Mouse (Mus musculus): ENCODE results near the gene Gpc6. TPM values are rescaled to one million over a fixed set of nuclear protein-coding genes. Genes with fewer than 3 reads are reported as not detected.

The Gpc6 gene
- polyA plus RNA-seq, 1 experiment from 2014 or later = 86.1 TPM

- Histone ChIP-seq H3K4me1 (ENCODE audit: control insufficient read depth, insufficient read depth, low read length) (no peaks in the 10 kb centered on the region), H3K36me3 (ENCODE audit: control insufficient read depth, insufficient read depth, low read length) (no peaks in the 10 kb centered on the region), H3K4me2 (replicated peaks; ENCODE audit: low read depth, low read length) (no peak overlapping the region), H3K27ac (ENCODE audit: low read length) (no peak overlapping the region), H3K27me3 (ENCODE audit: control insufficient read depth, insufficient read depth, low read length) (no peaks in the 10 kb centered on the region), H3K9ac (replicated peaks; ENCODE audit: low read depth, low read length) (no peak overlapping the region), H3K4me3 (ENCODE audit: low read depth, low read length) (no peak overlapping the region), H3K9me3 (ENCODE audit: control insufficient read depth, low read depth, low read length) (no peaks in the 10 kb centered on the region)
- WGBS = 77% methylated on average over 5 of the region's 5 CpGs
- no peak for ATAC-seq (ENCODE audit: insufficient number of reproducible peaks, insufficient read depth, low FRiP score, low read depth)
These were observed 871.5 kb downstream of the Gpc6 start for GRCm38 (mm10) chr14:117796661-117797060.

- no peak overlapping the region for H3K4me2 ChIP-seq (replicated peaks; ENCODE audit: low read depth, low read length)
- no peak overlapping the region for H3K4me3 ChIP-seq (ENCODE audit: low read depth, low read length)
- H3K4me1 ChIP-seq (ENCODE audit: control insufficient read depth, insufficient read depth, low read length) = no peaks in the 10 kb centered on the region
- no peaks in the 10 kb centered on the region for H3K36me3 ChIP-seq (ENCODE audit: control insufficient read depth, insufficient read depth, low read length)
- H3K27ac ChIP-seq (ENCODE audit: low read length) = no peak overlapping the region
- ATAC-seq (ENCODE audit: insufficient number of reproducible peaks, insufficient read depth, low FRiP score, low read depth) = no peak
- WGBS = 95% methylated on average over 5 of the region's 5 CpGs
- no peak overlapping the region for H3K9ac ChIP-seq (replicated peaks; ENCODE audit: low read depth, low read length)
- H3K27me3 ChIP-seq (ENCODE audit: control insufficient read depth, insufficient read depth, low read length) = no peaks in the 10 kb centered on the region
- H3K9me3 ChIP-seq (ENCODE audit: control insufficient read depth, low read depth, low read length) = no peaks in the 10 kb centered on the region
These were observed 875.3 kb downstream of the Gpc6 start for GRCm38 (mm10) chr14:117800399-117800798.

- no peaks in the 10 kb centered on the region for H3K36me3 ChIP-seq (ENCODE audit: control insufficient read depth, insufficient read depth, low read length)
- H3K4me2 ChIP-seq (replicated peaks; ENCODE audit: low read depth, low read length) = no peak overlapping the region
- H3K4me3 ChIP-seq (ENCODE audit: low read depth, low read length) = no peak overlapping the region
- no peaks in the 10 kb centered on the region for H3K9me3 ChIP-seq (ENCODE audit: control insufficient read depth, low read depth, low read length)
- ATAC-seq (ENCODE audit: insufficient number of reproducible peaks, insufficient read depth, low FRiP score, low read depth) = no peak
- H3K9ac ChIP-seq (replicated peaks; ENCODE audit: low read depth, low read length) = no peak overlapping the region
- H3K27ac ChIP-seq (ENCODE audit: low read length) = no peak overlapping the region
- H3K27me3 ChIP-seq (ENCODE audit: control insufficient read depth, insufficient read depth, low read length) = no peaks in the 10 kb centered on the region
- no peaks in the 10 kb centered on the region for H3K4me1 ChIP-seq (ENCODE audit: control insufficient read depth, insufficient read depth, low read length)
- WGBS = 91% methylated on average over 4 of the region's 4 CpGs
These were observed 882.7 kb downstream of the Gpc6 start for GRCm38 (mm10) chr14:117807846-117808245.

GRCm38 (mm10) chr14:117808326-117808725 is 883.2 kb downstream of the Gpc6 start:
- Histone ChIP-seq H3K4me3 (ENCODE audit: low read depth, low read length) (no peak overlapping the region), H3K4me2 (replicated peaks; ENCODE audit: low read depth, low read length) (no peak overlapping the region), H3K27me3 (ENCODE audit: control insufficient read depth, insufficient read depth, low read length) (no peaks in the 10 kb centered on the region), H3K36me3 (ENCODE audit: control insufficient read depth, insufficient read depth, low read length) (no peaks in the 10 kb centered on the region), H3K4me1 (ENCODE audit: control insufficient read depth, insufficient read depth, low read length) (no peaks in the 10 kb centered on the region), H3K9ac (replicated peaks; ENCODE audit: low read depth, low read length) (no peak overlapping the region), H3K9me3 (ENCODE audit: control insufficient read depth, low read depth, low read length) (no peaks in the 10 kb centered on the region), H3K27ac (ENCODE audit: low read length) (no peak overlapping the region)
- WGBS = 96% methylated on average over 2 of the region's 2 CpGs
- no peak for ATAC-seq (ENCODE audit: insufficient number of reproducible peaks, insufficient read depth, low FRiP score, low read depth)

- Histone ChIP-seq H3K9me3 (ENCODE audit: control insufficient read depth, low read depth, low read length) (no peaks in the 10 kb centered on the region), H3K36me3 (ENCODE audit: control insufficient read depth, insufficient read depth, low read length) (no peaks in the 10 kb centered on the region), H3K27ac (ENCODE audit: low read length) (peak overlapping the region; percentile 1; the same call in 1 of the 2 replicates), H3K27me3 (ENCODE audit: control insufficient read depth, insufficient read depth, low read length) (no peaks in the 10 kb centered on the region), H3K4me1 (ENCODE audit: control insufficient read depth, insufficient read depth, low read length) (no peaks in the 10 kb centered on the region), H3K4me2 (replicated peaks; ENCODE audit: low read depth, low read length) (no peak overlapping the region), H3K9ac (replicated peaks; ENCODE audit: low read depth, low read length) (no peak overlapping the region), H3K4me3 (ENCODE audit: low read depth, low read length) (no peak overlapping the region)
- ATAC-seq (ENCODE audit: insufficient number of reproducible peaks, insufficient read depth, low FRiP score, low read depth) = no peak
- WGBS = 71% methylated on average over 15 of the region's 15 CpGs
These were observed 885.5 kb downstream of the Gpc6 start for GRCm38 (mm10) chr14:117810321-117811270.

- H3K27me3 ChIP-seq (ENCODE audit: control insufficient read depth, insufficient read depth, low read length) = no peaks in the 10 kb centered on the region
- H3K9me3 ChIP-seq (ENCODE audit: control insufficient read depth, low read depth, low read length) = peaks cover 4% of the 10 kb centered on the region; the same call in 1 of the 2 replicates
- H3K4me3 ChIP-seq (ENCODE audit: low read depth, low read length) = no peak overlapping the region
- no peaks in the 10 kb centered on the region for H3K36me3 ChIP-seq (ENCODE audit: control insufficient read depth, insufficient read depth, low read length)
- no peaks in the 10 kb centered on the region for H3K4me1 ChIP-seq (ENCODE audit: control insufficient read depth, insufficient read depth, low read length)
- 78% methylated on average over 3 of the region's 3 CpGs for WGBS
- ATAC-seq (ENCODE audit: insufficient number of reproducible peaks, insufficient read depth, low FRiP score, low read depth) = no peak
- no peak overlapping the region for H3K4me2 ChIP-seq (replicated peaks; ENCODE audit: low read depth, low read length)
- no peak overlapping the region for H3K9ac ChIP-seq (replicated peaks; ENCODE audit: low read depth, low read length)
- H3K27ac ChIP-seq (ENCODE audit: low read length) = no peak overlapping the region
These were observed 888.4 kb downstream of the Gpc6 start for GRCm38 (mm10) chr14:117813473-117813872.

- WGBS = 92% methylated on average over 9 of the region's 9 CpGs
- Histone ChIP-seq H3K4me3 (ENCODE audit: low read depth, low read length) (no peak overlapping the region), H3K4me2 (replicated peaks; ENCODE audit: low read depth, low read length) (no peak overlapping the region), H3K4me1 (ENCODE audit: control insufficient read depth, insufficient read depth, low read length) (no peaks in the 10 kb centered on the region), H3K27me3 (ENCODE audit: control insufficient read depth, insufficient read depth, low read length) (no peaks in the 10 kb centered on the region), H3K27ac (ENCODE audit: low read length) (no peak overlapping the region), H3K9ac (replicated peaks; ENCODE audit: low read depth, low read length) (no peak overlapping the region), H3K36me3 (ENCODE audit: control insufficient read depth, insufficient read depth, low read length) (no peaks in the 10 kb centered on the region), H3K9me3 (ENCODE audit: control insufficient read depth, low read depth, low read length) (peaks cover 4% of the 10 kb centered on the region; the same call in 1 of the 2 replicates)
- no peak for ATAC-seq (ENCODE audit: insufficient number of reproducible peaks, insufficient read depth, low FRiP score, low read depth)
These were observed 890.9 kb downstream of the Gpc6 start for GRCm38 (mm10) chr14:117816008-117816407.

- Histone ChIP-seq H3K4me1 (ENCODE audit: control insufficient read depth, insufficient read depth, low read length) (no peaks in the 10 kb centered on the region), H3K27me3 (ENCODE audit: control insufficient read depth, insufficient read depth, low read length) (no peaks in the 10 kb centered on the region), H3K36me3 (ENCODE audit: control insufficient read depth, insufficient read depth, low read length) (no peaks in the 10 kb centered on the region), H3K27ac (ENCODE audit: low read length) (no peak overlapping the region), H3K9me3 (ENCODE audit: control insufficient read depth, low read depth, low read length) (peaks cover 4% of the 10 kb centered on the region; the same call in 1 of the 2 replicates), H3K9ac (replicated peaks; ENCODE audit: low read depth, low read length) (no peak overlapping the region), H3K4me2 (replicated peaks; ENCODE audit: low read depth, low read length) (no peak overlapping the region), H3K4me3 (ENCODE audit: low read depth, low read length) (no peak overlapping the region)
- ATAC-seq (ENCODE audit: insufficient number of reproducible peaks, insufficient read depth, low FRiP score, low read depth) = no peak
- WGBS = 72% methylated on average over 3 of the region's 3 CpGs
These were observed 891.6 kb downstream of the Gpc6 start for GRCm38 (mm10) chr14:117816706-117817105.

All from stomach, embryonic 14.5 days (tissue).